Mouse (Mus musculus) C2C12 (cell line): ENCODE measurements at regions not wholly inside any gene's neighbourhood (a gene's known extent, or its start where the extent isn't known, plus 50 kb on each side); places are given as distances from the start of the nearest gene placed in this dataset.

ENCODE experiments used
- H3K27me3 ChIP-seq: one replicate; pipeline ENCODE4 v1.6.1; 2011; ENCODE audit not compliant: control insufficient read depth, insufficient read depth, insufficient read length
- H3K36me3 ChIP-seq: one replicate; pipeline ENCODE4 v1.6.1; 2011; ENCODE audit not compliant: control insufficient read depth, insufficient read depth
- H3K4me3 ChIP-seq: one replicate; pipeline ENCODE4 v1.5.1; 2011; ENCODE audit warnings: mild to moderate bottlenecking, control low read depth; ENCODE audit not compliant: poor library complexity, insufficient read depth, severe bottlenecking
- H3K79me2 ChIP-seq: one replicate; pipeline ENCODE4 v1.6.1; 2011; ENCODE audit not compliant: control insufficient read depth, insufficient read depth
- H3K79me3 ChIP-seq: one replicate; pipeline ENCODE4 v1.6.1; 2011; ENCODE audit warnings: low read depth, control low read depth
- H3ac ChIP-seq: one replicate; pipeline ENCODE3; 2011; ENCODE audit warnings: low read depth; ENCODE audit not compliant: control insufficient read depth, insufficient read length
- CEBPB ChIP-seq: IDR thresholded peaks from one replicate; pipeline ENCODE4 v1.6.1; 2011; ENCODE audit warnings: low read depth, mild to moderate bottlenecking, control low read depth, moderate library complexity
- CTCF ChIP-seq: IDR thresholded peaks from one replicate; pipeline ENCODE4 v1.5.1; 2011; ENCODE audit not compliant: control insufficient read depth, insufficient read depth, insufficient read length
- FOSL1 ChIP-seq: IDR thresholded peaks from one replicate; pipeline ENCODE4 v1.8.0; 2011; ENCODE audit warnings: mild to moderate bottlenecking, low read length; ENCODE audit not compliant: poor library complexity, insufficient read depth, severe bottlenecking
- MAX ChIP-seq: IDR thresholded peaks from one replicate; pipeline ENCODE4 v1.6.1; 2011; ENCODE audit warnings: mild to moderate bottlenecking, control low read depth
- MYOD1 ChIP-seq: IDR thresholded peaks from one replicate; pipeline ENCODE4 v1.6.1; 2011; ENCODE audit warnings: low read depth; ENCODE audit not compliant: control insufficient read depth, insufficient read length
- MYOG ChIP-seq: IDR thresholded peaks from one replicate; pipeline ENCODE4 v1.6.1; 2011; ENCODE audit not compliant: control insufficient read depth, insufficient read length; ENCODE audit errors: extremely low read depth
- USF1 ChIP-seq: IDR thresholded peaks from one replicate; pipeline ENCODE4 v1.6.1; 2011; ENCODE audit warnings: low read depth, mild to moderate bottlenecking, control low read depth, moderate library complexity

- no peaks in the 10 kb centered on the region for H3K27me3 ChIP-seq
- no peaks in the 10 kb centered on the region for H3K36me3 ChIP-seq
- H3K79me2 ChIP-seq = no peaks in the 10 kb centered on the region
- no peaks in the 10 kb centered on the region for H3K79me3 ChIP-seq
- H3ac ChIP-seq = no peak overlapping the region
- TF ChIP-seq MAX (no peak), FOSL1 (no peak), CTCF (no peak)
- no peak overlapping the region for H3K4me3 ChIP-seq
These were observed 164.1 kb downstream of the Irx2 start for GRCm38 (mm10) chr13:72792695-72793094.

GRCm38 (mm10) chr13:72800021-72800420, 171.4 kb downstream of the Irx2 start:
- Histone ChIP-seq H3K79me2 (no peaks in the 10 kb centered on the region), H3ac (no peak overlapping the region), H3K27me3 (no peaks in the 10 kb centered on the region), H3K79me3 (no peaks in the 10 kb centered on the region), H3K36me3 (no peaks in the 10 kb centered on the region), H3K4me3 (no peak overlapping the region)
- no peak for TF ChIP-seq CEBPB
- no peak for TF ChIP-seq MYOD1
- no peak for TF ChIP-seq USF1
- TF ChIP-seq FOSL1 = no peak
- TF ChIP-seq CTCF = no peak
- no peak for TF ChIP-seq MAX
- no peak for TF ChIP-seq MYOG

GRCm38 (mm10) chr13:72800546-72800945, 171.9 kb downstream of the Irx2 start:
- TF ChIP-seq USF1 (no peak), MYOG (no peak), FOSL1 (no peak), CTCF (no peak), MYOD1 (no peak)
- Histone ChIP-seq H3K36me3 (no peaks in the 10 kb centered on the region), H3K79me3 (no peaks in the 10 kb centered on the region), H3ac (no peak overlapping the region), H3K27me3 (no peaks in the 10 kb centered on the region), H3K4me3 (no peak overlapping the region), H3K79me2 (no peaks in the 10 kb centered on the region)

- Histone ChIP-seq H3K79me2 (no peaks in the 10 kb centered on the region), H3K79me3 (no peaks in the 10 kb centered on the region), H3K36me3 (no peaks in the 10 kb centered on the region), H3ac (no peak overlapping the region), H3K4me3 (no peak overlapping the region), H3K27me3 (no peaks in the 10 kb centered on the region)
- TF ChIP-seq MYOG (no peak), MAX (no peak), FOSL1 (no peak), CTCF (no peak), MYOD1 (no peak), CEBPB (no peak), USF1 (no peak)
These were observed 174.8 kb downstream of the Irx2 start for GRCm38 (mm10) chr13:72803374-72803773.

GRCm38 (mm10) chr13:72809226-72809625, 180.6 kb downstream of the Irx2 start:
- Histone ChIP-seq H3K79me3 (no peaks in the 10 kb centered on the region), H3K79me2 (no peaks in the 10 kb centered on the region), H3ac (no peak overlapping the region), H3K36me3 (no peaks in the 10 kb centered on the region), H3K27me3 (no peaks in the 10 kb centered on the region), H3K4me3 (no peak overlapping the region)
- no peak for TF ChIP-seq CEBPB
- no peak for TF ChIP-seq FOSL1
- TF ChIP-seq MAX = no peak
- TF ChIP-seq USF1 = no peak
- no peak for TF ChIP-seq MYOG
- TF ChIP-seq MYOD1 = no peak
- TF ChIP-seq CTCF = no peak

GRCm38 (mm10) chr13:72810626-72811025, 182.0 kb downstream of the Irx2 start:
- peaks cover 3% of the 10 kb centered on the region for H3K27me3 ChIP-seq
- no peaks in the 10 kb centered on the region for H3K79me3 ChIP-seq
- no peak overlapping the region for H3ac ChIP-seq
- H3K79me2 ChIP-seq = no peaks in the 10 kb centered on the region
- no peak overlapping the region for H3K4me3 ChIP-seq
- no peaks in the 10 kb centered on the region for H3K36me3 ChIP-seq
- TF ChIP-seq MYOD1 (no peak), MYOG (no peak), CEBPB (no peak), MAX (no peak)
